In the genomic region with DNA sequence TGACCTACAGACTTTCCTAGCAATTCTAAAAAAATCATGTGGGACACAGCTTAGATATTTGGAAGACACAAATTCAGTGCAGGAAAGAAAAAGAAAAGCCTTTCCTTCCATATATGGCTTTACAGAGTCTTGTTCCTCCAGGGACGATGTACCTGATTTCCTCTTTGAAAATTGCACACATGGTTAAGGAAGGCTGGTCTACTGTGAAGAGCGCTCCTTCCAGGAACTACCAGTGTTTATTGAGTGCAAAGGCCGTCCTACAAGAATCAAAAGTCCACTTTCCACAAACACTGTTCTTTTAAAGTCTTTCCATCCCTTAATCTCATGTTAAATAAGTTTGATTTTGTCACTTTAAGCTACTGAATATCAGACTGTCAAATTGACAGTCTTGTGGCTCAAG, we compare ENCODE assay signal across 8 mouse cellular contexts. TPM values are rescaled to one million over a fixed set of nuclear protein-coding genes. Genes with fewer than 3 reads are reported as not detected.
DNase-seq lines count a peak whose midpoint lies in the region; ATAC-seq and TF ChIP-seq lines count a peak whose summit lies in the region.

No protein-coding gene starts in this region.

- no peak; the same call in 1 of the 2 replicates for TF ChIP-seq POLR2A in embryonic fibroblast, embryonic 13.5 days (IDR thresholded peaks at IDR 0.05; ENCODE audit: low read depth, low read length)
- TF ChIP-seq POLR2A in small intestine, adult 2 months (IDR thresholded peaks at IDR 0.05; ENCODE audit: low read depth, low read length), result no peak

- DNase-seq in lung, postnatal 10 days, result no peak
- no peak for DNase-seq in limb, embryonic 10.5 days (ENCODE audit: low spot score)
- DNase-seq in right cerebral cortex, postnatal 10 days (ENCODE audit: low spot score in 2 of 2), result no peak
- DNase-seq in layer of hippocampus, postnatal 14 days (ENCODE audit: low spot score in 2 of 2), result no peak
- DNase-seq in lung, postnatal 36 days, result no peak

- ATAC-seq in lung, embryonic 15.5 days (ENCODE audit: borderline replicate concordance, extremely low read depth, low FRiP score, low TSS enrichment), result no peak

- peaks cover 29% of the 10 kb centered on the region for H3K4me1 ChIP-seq in lung, embryonic 15.5 days
- H3K4me1 ChIP-seq in embryonic fibroblast, embryonic 13.5 days (ENCODE audit: control insufficient read depth, insufficient read depth, low read length), result no peaks in the 10 kb centered on the region
- H3K4me1 ChIP-seq in limb, embryonic 10.5 days, result peaks cover 24% of the 10 kb centered on the region
- peaks cover 9% of the 10 kb centered on the region for H3K4me1 ChIP-seq in small intestine, adult 2 months (ENCODE audit: control insufficient read depth, insufficient read depth, insufficient read length, low read length)

- no peaks in the 10 kb centered on the region for H3K27me3 ChIP-seq in lung, embryonic 15.5 days
- H3K27me3 ChIP-seq in limb, embryonic 10.5 days (ENCODE audit: low read depth, poor library complexity, severe bottlenecking), result no peaks in the 10 kb centered on the region
- no peaks in the 10 kb centered on the region for H3K27me3 ChIP-seq in small intestine, adult 2 months (ENCODE audit: control insufficient read depth, insufficient read depth, low read length)

- H3K36me3 ChIP-seq in lung, embryonic 15.5 days, result no peaks in the 10 kb centered on the region
- no peaks in the 10 kb centered on the region for H3K36me3 ChIP-seq in limb, embryonic 10.5 days
- no peaks in the 10 kb centered on the region for H3K36me3 ChIP-seq in small intestine, adult 2 months (ENCODE audit: control insufficient read depth, insufficient read depth, low read length)

- H3K27ac ChIP-seq in lung, embryonic 15.5 days, result peak overlapping the region; percentile 94
- peak overlapping the region; percentile 82 for H3K27ac ChIP-seq in embryonic fibroblast, embryonic 13.5 days (ENCODE audit: insufficient read depth, low read length)
- peak overlapping the region; percentile 95 for H3K27ac ChIP-seq in limb, embryonic 10.5 days
- H3K27ac ChIP-seq in small intestine, adult 2 months (ENCODE audit: insufficient read depth, low read depth, low read length), result peak overlapping the region; percentile 89

- H3K4me2 ChIP-seq in lung, embryonic 15.5 days, result peak overlapping the region; percentile 72

- H3K4me3 ChIP-seq in lung, embryonic 15.5 days, result peak overlapping the region; percentile 94
- H3K4me3 ChIP-seq in embryonic fibroblast, embryonic 13.5 days (ENCODE audit: insufficient read depth, low read length), result peak overlapping the region; percentile 91
- H3K4me3 ChIP-seq in limb, embryonic 10.5 days, result peak overlapping the region; percentile 88
- H3K4me3 ChIP-seq in small intestine, adult 2 months (ENCODE audit: low read depth, low read length), result no peak overlapping the region

- H3K9ac ChIP-seq in lung, embryonic 15.5 days, result peak overlapping the region; percentile 78

- H3K9me3 ChIP-seq in lung, embryonic 15.5 days, result no peaks in the 10 kb centered on the region
- H3K9me3 ChIP-seq in limb, embryonic 10.5 days (replicated peaks), result no peaks in the 10 kb centered on the region

- 37% methylated on average over 3 of the region's 3 CpGs for WGBS in lung, embryonic 15.5 days
- WGBS in limb, embryonic 10.5 days, result 68% methylated on average over 3 of the region's 3 CpGs
- WGBS in small intestine, adult 2 months, result 12% methylated on average over 3 of the region's 3 CpGs

- no peak for TF ChIP-seq CTCF in embryonic fibroblast, embryonic 13.5 days (IDR thresholded peaks at IDR 0.05; ENCODE audit: borderline replicate concordance, insufficient read depth, low read length)
- no peak for TF ChIP-seq CTCF in small intestine, adult 2 months (IDR thresholded peaks at IDR 0.05; ENCODE audit: extremely low read depth, insufficient read length, insufficient replicate concordance, low read depth, low read length)

RNA-seq across cellular contexts. Expression of gene Vps26c, which starts 0.9 kb away (rescaled TPM):
- polyA plus RNA-seq in lung, embryonic 15.5 days (2015; fragmentation: Nextera tagmentation; extraction: Ambion mirVana), result 59.6 and 65.2 TPM in 2 replicates
- polyA plus RNA-seq in embryonic fibroblast, embryonic 13.5 days (2011; ENCODE audit: insufficient read length, low read depth, missing spikeins), result 46.2 and 59.6 TPM in 2 replicates
- 53.2 and 57.9 TPM in 2 replicates for polyA plus RNA-seq in limb, embryonic 10.5 days (2016; fragmentation: Nextera tagmentation; extraction: Ambion mirVana)
- polyA plus RNA-seq in small intestine, adult 2 months (2012; rRNA removed), result 13.6 and 16.6 TPM in 2 replicates
- total RNA-seq in layer of hippocampus, postnatal 14 days (2021), result 10 to 100 TPM; 35.1 to 35.6 TPM

RNA-seq across cellular contexts. Expression of gene Dyrk1a, which starts 42.3 kb away (rescaled TPM):
- 7.8 and 8.0 TPM in 2 replicates for polyA plus RNA-seq in lung, embryonic 15.5 days (2015; fragmentation: Nextera tagmentation; extraction: Ambion mirVana)
- polyA plus RNA-seq in embryonic fibroblast, embryonic 13.5 days (2011; ENCODE audit: insufficient read length, low read depth, missing spikeins), result 46.2 and 50.5 TPM in 2 replicates
- polyA plus RNA-seq in limb, embryonic 10.5 days (2016; fragmentation: Nextera tagmentation; extraction: Ambion mirVana), result 8.2 and 8.9 TPM in 2 replicates
- 15.9 and 32.1 TPM in 2 replicates for polyA plus RNA-seq in small intestine, adult 2 months (2012; rRNA removed)
- 10 to 100 TPM; 83.0 to 84.1 TPM for total RNA-seq in layer of hippocampus, postnatal 14 days (2021)
